Mouse (Mus musculus) liver (tissue): ENCODE measurements around the gene Galnt2.

Experiments
- DNase-seq: peaks from one replicate; pipeline ENCODE4 v3.0.0-alpha.2; 2020; ENCODE audit warnings: mixed read lengths

Gene Galnt2

GRCm38 (mm10) chr8:124273606-124274218 lies 42.5 kb downstream of the Galnt2 start:
- no peak for DNase-seq

GRCm38 (mm10) chr8:124274441-124275120 lies 43.4 kb downstream of the Galnt2 start:
- no peak for DNase-seq

GRCm38 (mm10) chr8:124275377-124276071 lies 44.3 kb downstream of the Galnt2 start:
- no peak for DNase-seq

- no peak for DNase-seq
These were observed 47.0 kb downstream of the Galnt2 start for GRCm38 (mm10) chr8:124277951-124278910.

GRCm38 (mm10) chr8:124278956-124279689 lies 47.9 kb downstream of the Galnt2 start:
- DNase-seq, result no peak

GRCm38 (mm10) chr8:124279690-124279985 lies 48.4 kb downstream of the Galnt2 start:
- DNase-seq, result no peak

- no peak for DNase-seq
These were observed 50.7 kb downstream of the Galnt2 start for GRCm38 (mm10) chr8:124281700-124282541.

- no peak for DNase-seq
These were observed 51.9 kb downstream of the Galnt2 start for GRCm38 (mm10) chr8:124282878-124283630.

GRCm38 (mm10) chr8:124283644-124284332 lies 52.6 kb downstream of the Galnt2 start:
- DNase-seq, result no peak

- DNase-seq, result no peak
These were observed 53.1 kb downstream of the Galnt2 start for GRCm38 (mm10) chr8:124284333-124284711.

GRCm38 (mm10) chr8:124284984-124285576 lies 53.9 kb downstream of the Galnt2 start:
- DNase-seq, result no peak

GRCm38 (mm10) chr8:124286461-124287124 lies 55.4 kb downstream of the Galnt2 start:
- DNase-seq, result no peak

GRCm38 (mm10) chr8:124288215-124288864 lies 57.1 kb downstream of the Galnt2 start:
- DNase-seq, result no peak

GRCm38 (mm10) chr8:124289481-124290050 lies 58.4 kb downstream of the Galnt2 start:
- DNase-seq, result no peak

GRCm38 (mm10) chr8:124290911-124291691 lies 59.9 kb downstream of the Galnt2 start:
- no peak for DNase-seq

- DNase-seq, result no peak
These were observed 60.5 kb downstream of the Galnt2 start for GRCm38 (mm10) chr8:124291693-124292092.

GRCm38 (mm10) chr8:124292965-124293364 lies 61.8 kb downstream of the Galnt2 start:
- no peak for DNase-seq
